Mouse (Mus musculus): ENCODE measurements at regions not wholly inside any gene's neighbourhood (a gene's known extent, or its start where the extent isn't known, plus 50 kb on each side); places are given as distances from the start of the nearest gene placed in this dataset.

- 71% methylated on average over 4 of the region's 4 CpGs for WGBS
- no peaks in the 10 kb centered on the region for H3K27me3 ChIP-seq (ENCODE audit: control insufficient read depth, insufficient read depth, low read length)
- H3K4me2 ChIP-seq (ENCODE audit: low read depth, low read length) = no peak overlapping the region
- no peak overlapping the region for H3K4me3 ChIP-seq (replicated peaks; ENCODE audit: low read length)
- no peak overlapping the region for H3K27ac ChIP-seq (ENCODE audit: low read length)
- H3K36me3 ChIP-seq (ENCODE audit: control insufficient read depth, insufficient read depth, low read length) = no peaks in the 10 kb centered on the region
- ATAC-seq (ENCODE audit: insufficient read depth, low FRiP score) = no peak
- no peak overlapping the region for H3K9ac ChIP-seq (ENCODE audit: low read length)
- 0 out of 2 replicates have a peak, but pooled peaks cover 3% of the 10 kb centered on the region for H3K4me1 ChIP-seq (ENCODE audit: control insufficient read depth, insufficient read depth, low read length)
- no peaks in the 10 kb centered on the region for H3K9me3 ChIP-seq (replicated peaks; ENCODE audit: control insufficient read depth, low read length)
These were observed 53.2 kb downstream of the Fam43a start for GRCm38 (mm10) chr16:30652692-30653091.

- Histone ChIP-seq H3K27me3 (ENCODE audit: control insufficient read depth, insufficient read depth, low read length) (no peaks in the 10 kb centered on the region), H3K9ac (ENCODE audit: low read length) (no peak overlapping the region), H3K4me3 (replicated peaks; ENCODE audit: low read length) (no peak overlapping the region), H3K4me1 (ENCODE audit: control insufficient read depth, insufficient read depth, low read length) (0 out of 2 replicates have a peak, but pooled peaks cover 3% of the 10 kb centered on the region), H3K36me3 (ENCODE audit: control insufficient read depth, insufficient read depth, low read length) (no peaks in the 10 kb centered on the region), H3K27ac (ENCODE audit: low read length) (no peak overlapping the region), H3K9me3 (replicated peaks; ENCODE audit: control insufficient read depth, low read length) (no peaks in the 10 kb centered on the region), H3K4me2 (ENCODE audit: low read depth, low read length) (no peak overlapping the region)
- ATAC-seq (ENCODE audit: insufficient read depth, low FRiP score) = no peak
- 86% methylated on average over 5 of the region's 5 CpGs for WGBS
These were observed 54.3 kb downstream of the Fam43a start for GRCm38 (mm10) chr16:30653806-30654205.

- H3K4me2 ChIP-seq (ENCODE audit: low read depth, low read length) = no peak overlapping the region
- no peaks in the 10 kb centered on the region for H3K27me3 ChIP-seq (ENCODE audit: control insufficient read depth, insufficient read depth, low read length)
- no peaks in the 10 kb centered on the region for H3K9me3 ChIP-seq (replicated peaks; ENCODE audit: control insufficient read depth, low read length)
- no peak overlapping the region for H3K4me3 ChIP-seq (replicated peaks; ENCODE audit: low read length)
- no peak overlapping the region for H3K9ac ChIP-seq (ENCODE audit: low read length)
- H3K27ac ChIP-seq (ENCODE audit: low read length) = no peak overlapping the region
- 0 out of 2 replicates have a peak, but pooled peaks cover 3% of the 10 kb centered on the region for H3K4me1 ChIP-seq (ENCODE audit: control insufficient read depth, insufficient read depth, low read length)
- H3K36me3 ChIP-seq (ENCODE audit: control insufficient read depth, insufficient read depth, low read length) = no peaks in the 10 kb centered on the region
- WGBS = 73% methylated on average over 9 of the region's 9 CpGs
- no peak for ATAC-seq (ENCODE audit: insufficient read depth, low FRiP score)
These were observed 54.7 kb downstream of the Fam43a start for GRCm38 (mm10) chr16:30654226-30654625.

GRCm38 (mm10) chr16:30655798-30656221 lies 56.3 kb downstream of the Fam43a start:
- no peaks in the 10 kb centered on the region for H3K27me3 ChIP-seq (ENCODE audit: control insufficient read depth, insufficient read depth, low read length)
- 0 out of 2 replicates have a peak overlapping the region, but pooled peaks have one; percentile 8 for H3K27ac ChIP-seq (ENCODE audit: low read length)
- no peaks in the 10 kb centered on the region for H3K9me3 ChIP-seq (replicated peaks; ENCODE audit: control insufficient read depth, low read length)
- H3K4me2 ChIP-seq (ENCODE audit: low read depth, low read length) = no peak overlapping the region
- no peak overlapping the region for H3K4me3 ChIP-seq (replicated peaks; ENCODE audit: low read length)
- WGBS = 50% methylated on average over 5 of the region's 5 CpGs
- H3K9ac ChIP-seq (ENCODE audit: low read length) = no peak overlapping the region
- 0 out of 2 replicates have a peak, but pooled peaks cover 3% of the 10 kb centered on the region for H3K4me1 ChIP-seq (ENCODE audit: control insufficient read depth, insufficient read depth, low read length)
- H3K36me3 ChIP-seq (ENCODE audit: control insufficient read depth, insufficient read depth, low read length) = no peaks in the 10 kb centered on the region
- ATAC-seq (ENCODE audit: insufficient read depth, low FRiP score) = no peak

GRCm38 (mm10) chr16:30656881-30657280 lies 57.4 kb downstream of the Fam43a start:
- Histone ChIP-seq H3K4me3 (replicated peaks; ENCODE audit: low read length) (no peak overlapping the region), H3K4me1 (ENCODE audit: control insufficient read depth, insufficient read depth, low read length) (0 out of 2 replicates have a peak, but pooled peaks cover 3% of the 10 kb centered on the region), H3K36me3 (ENCODE audit: control insufficient read depth, insufficient read depth, low read length) (no peaks in the 10 kb centered on the region), H3K27me3 (ENCODE audit: control insufficient read depth, insufficient read depth, low read length) (no peaks in the 10 kb centered on the region), H3K27ac (ENCODE audit: low read length) (no peak overlapping the region), H3K4me2 (ENCODE audit: low read depth, low read length) (no peak overlapping the region), H3K9me3 (replicated peaks; ENCODE audit: control insufficient read depth, low read length) (no peaks in the 10 kb centered on the region), H3K9ac (ENCODE audit: low read length) (no peak overlapping the region)
- WGBS = 79% methylated on average over 17 of the region's 17 CpGs
- ATAC-seq (ENCODE audit: insufficient read depth, low FRiP score) = no peak

- 79% methylated on average over 4 of the region's 4 CpGs for WGBS
- Histone ChIP-seq H3K9ac (ENCODE audit: low read length) (no peak overlapping the region), H3K36me3 (ENCODE audit: control insufficient read depth, insufficient read depth, low read length) (no peaks in the 10 kb centered on the region), H3K27me3 (ENCODE audit: control insufficient read depth, insufficient read depth, low read length) (no peaks in the 10 kb centered on the region), H3K9me3 (replicated peaks; ENCODE audit: control insufficient read depth, low read length) (no peaks in the 10 kb centered on the region), H3K4me2 (ENCODE audit: low read depth, low read length) (no peak overlapping the region), H3K4me3 (replicated peaks; ENCODE audit: low read length) (no peak overlapping the region), H3K27ac (ENCODE audit: low read length) (no peak overlapping the region), H3K4me1 (ENCODE audit: control insufficient read depth, insufficient read depth, low read length) (0 out of 2 replicates have a peak, but pooled peaks cover 3% of the 10 kb centered on the region)
- no peak for ATAC-seq (ENCODE audit: insufficient read depth, low FRiP score)
These were observed 59.4 kb downstream of the Fam43a start for GRCm38 (mm10) chr16:30658921-30659320.

GRCm38 (mm10) chr16:30661086-30661977 lies 61.8 kb downstream of the Fam43a start:
- Histone ChIP-seq H3K9ac (ENCODE audit: low read length) (no peak overlapping the region), H3K4me2 (ENCODE audit: low read depth, low read length) (no peak overlapping the region), H3K27me3 (ENCODE audit: control insufficient read depth, insufficient read depth, low read length) (no peaks in the 10 kb centered on the region), H3K27ac (ENCODE audit: low read length) (no peak overlapping the region), H3K36me3 (ENCODE audit: control insufficient read depth, insufficient read depth, low read length) (no peaks in the 10 kb centered on the region), H3K4me1 (ENCODE audit: control insufficient read depth, insufficient read depth, low read length) (no peaks in the 10 kb centered on the region), H3K9me3 (replicated peaks; ENCODE audit: control insufficient read depth, low read length) (no peaks in the 10 kb centered on the region), H3K4me3 (replicated peaks; ENCODE audit: low read length) (no peak overlapping the region)
- WGBS = 73% methylated on average over 16 of the region's 16 CpGs
- no peak for ATAC-seq (ENCODE audit: insufficient read depth, low FRiP score)

GRCm38 (mm10) chr16:30663055-30663454 lies 63.5 kb downstream of the Fam43a start:
- no peaks in the 10 kb centered on the region for H3K27me3 ChIP-seq (ENCODE audit: control insufficient read depth, insufficient read depth, low read length)
- H3K36me3 ChIP-seq (ENCODE audit: control insufficient read depth, insufficient read depth, low read length) = no peaks in the 10 kb centered on the region
- no peak overlapping the region for H3K27ac ChIP-seq (ENCODE audit: low read length)
- H3K4me2 ChIP-seq (ENCODE audit: low read depth, low read length) = no peak overlapping the region
- no peak for ATAC-seq (ENCODE audit: insufficient read depth, low FRiP score)
- 76% methylated on average over 8 of the region's 8 CpGs for WGBS
- H3K9ac ChIP-seq (ENCODE audit: low read length) = no peak overlapping the region
- H3K4me3 ChIP-seq (replicated peaks; ENCODE audit: low read length) = no peak overlapping the region
- H3K9me3 ChIP-seq (replicated peaks; ENCODE audit: control insufficient read depth, low read length) = no peaks in the 10 kb centered on the region
- no peaks in the 10 kb centered on the region for H3K4me1 ChIP-seq (ENCODE audit: control insufficient read depth, insufficient read depth, low read length)

GRCm38 (mm10) chr16:30663971-30664370 lies 64.4 kb downstream of the Fam43a start:
- no peaks in the 10 kb centered on the region for H3K27me3 ChIP-seq (ENCODE audit: control insufficient read depth, insufficient read depth, low read length)
- ATAC-seq (ENCODE audit: insufficient read depth, low FRiP score) = no peak
- 70% methylated on average over 3 of the region's 3 CpGs for WGBS

More at GRCm38 (mm10) chr16:30663971-30664370, 64.4 kb downstream of the Fam43a start:
- H3K4me3 ChIP-seq (replicated peaks; ENCODE audit: low read length) = no peak overlapping the region
- H3K9ac ChIP-seq (ENCODE audit: low read length) = no peak overlapping the region
- H3K4me1 ChIP-seq (ENCODE audit: control insufficient read depth, insufficient read depth, low read length) = no peaks in the 10 kb centered on the region
- H3K36me3 ChIP-seq (ENCODE audit: control insufficient read depth, insufficient read depth, low read length) = no peaks in the 10 kb centered on the region
- no peak overlapping the region for H3K27ac ChIP-seq (ENCODE audit: low read length)
- H3K9me3 ChIP-seq (replicated peaks; ENCODE audit: control insufficient read depth, low read length) = no peaks in the 10 kb centered on the region
- H3K4me2 ChIP-seq (ENCODE audit: low read depth, low read length) = no peak overlapping the region

Data from stomach, embryonic 16.5 days (tissue).